Mouse (Mus musculus): Measurements from ENCODE around the gene Hoxa4.

Gene Hoxa4

DNA sequence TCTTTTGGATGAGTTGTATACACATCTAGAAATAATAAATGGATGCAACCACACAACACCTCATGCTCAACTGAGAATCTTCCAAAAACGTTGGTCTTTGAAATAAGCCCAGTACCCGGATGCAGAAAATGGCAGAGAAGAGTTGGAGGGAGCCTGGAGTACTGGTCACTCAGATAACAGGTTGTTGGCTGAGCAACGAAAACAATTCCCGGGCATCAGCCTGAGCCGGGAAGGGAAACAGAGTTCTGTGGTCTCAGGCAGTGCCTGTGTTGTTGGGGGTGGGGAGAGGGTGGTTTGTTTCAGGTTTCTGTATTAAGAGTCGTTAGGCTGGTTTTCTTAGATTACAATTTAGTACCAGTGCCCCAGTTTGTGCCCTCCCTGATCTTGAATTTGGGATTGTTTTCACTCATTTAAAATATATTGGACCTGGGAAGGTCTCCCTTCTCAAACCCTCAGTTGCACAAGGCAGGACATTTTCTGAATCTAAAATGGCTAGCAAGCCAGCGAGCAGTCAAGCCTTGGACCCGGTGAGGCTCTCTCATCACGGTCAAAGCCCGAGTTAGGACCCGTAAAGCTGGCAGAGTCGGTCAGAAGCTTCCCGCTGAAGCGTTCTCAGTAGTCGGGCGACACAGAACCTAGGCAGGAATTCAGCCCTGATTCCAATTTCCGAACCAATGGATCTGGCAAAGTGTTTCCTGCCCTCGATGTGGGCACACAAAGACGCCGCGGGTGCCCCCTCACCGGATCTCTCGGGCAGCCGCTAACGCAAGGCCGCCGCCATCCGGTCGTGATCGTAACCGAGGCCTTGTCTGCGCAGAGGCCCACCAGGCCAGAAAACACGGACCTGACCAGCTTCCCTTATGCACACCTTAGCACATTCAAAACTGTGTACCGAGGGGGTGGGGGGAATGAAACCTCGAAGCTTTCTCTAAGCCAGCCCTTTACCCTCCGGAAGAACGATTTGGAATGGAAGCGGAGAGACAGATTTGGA is 37.2 kb upstream of the Hoxa4 start:
- DNase-seq, result no peak

DNA sequence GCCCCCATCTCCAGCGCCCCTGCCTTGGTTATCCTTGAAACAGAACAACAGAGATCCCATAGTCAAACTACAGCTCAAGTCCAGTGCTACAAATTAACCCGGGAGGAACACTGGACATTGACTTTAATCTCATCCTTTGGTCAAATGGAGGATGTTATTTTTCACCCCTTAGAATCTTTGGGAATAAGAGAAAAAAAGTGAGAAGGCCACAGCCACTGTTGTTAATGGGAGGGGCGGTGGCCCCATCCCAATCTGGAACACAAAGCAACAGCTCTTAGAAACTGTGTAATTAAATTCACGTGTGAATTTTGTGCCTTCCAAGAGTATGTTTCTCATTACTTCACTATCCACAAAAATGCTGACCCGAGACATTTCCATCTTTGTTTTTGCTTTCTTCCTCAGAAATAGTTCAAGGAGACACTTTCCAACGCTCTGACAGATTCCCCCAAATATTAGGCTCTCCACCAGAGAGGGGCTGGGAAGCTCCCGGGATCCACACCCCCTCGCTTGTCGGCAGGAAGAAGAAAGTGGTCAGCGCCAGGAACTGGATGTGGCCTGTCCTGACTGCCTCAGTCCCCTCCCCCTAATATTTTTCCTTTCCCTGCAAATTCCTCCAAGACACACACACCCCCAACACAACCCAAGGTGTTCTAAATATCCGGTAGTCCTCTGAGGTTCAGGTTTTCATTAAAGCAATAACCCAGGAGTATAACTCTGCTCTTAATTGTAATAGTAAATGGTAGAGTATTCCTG is 36.1 kb upstream of the Hoxa4 start:
- DNase-seq, result no peak

DNA sequence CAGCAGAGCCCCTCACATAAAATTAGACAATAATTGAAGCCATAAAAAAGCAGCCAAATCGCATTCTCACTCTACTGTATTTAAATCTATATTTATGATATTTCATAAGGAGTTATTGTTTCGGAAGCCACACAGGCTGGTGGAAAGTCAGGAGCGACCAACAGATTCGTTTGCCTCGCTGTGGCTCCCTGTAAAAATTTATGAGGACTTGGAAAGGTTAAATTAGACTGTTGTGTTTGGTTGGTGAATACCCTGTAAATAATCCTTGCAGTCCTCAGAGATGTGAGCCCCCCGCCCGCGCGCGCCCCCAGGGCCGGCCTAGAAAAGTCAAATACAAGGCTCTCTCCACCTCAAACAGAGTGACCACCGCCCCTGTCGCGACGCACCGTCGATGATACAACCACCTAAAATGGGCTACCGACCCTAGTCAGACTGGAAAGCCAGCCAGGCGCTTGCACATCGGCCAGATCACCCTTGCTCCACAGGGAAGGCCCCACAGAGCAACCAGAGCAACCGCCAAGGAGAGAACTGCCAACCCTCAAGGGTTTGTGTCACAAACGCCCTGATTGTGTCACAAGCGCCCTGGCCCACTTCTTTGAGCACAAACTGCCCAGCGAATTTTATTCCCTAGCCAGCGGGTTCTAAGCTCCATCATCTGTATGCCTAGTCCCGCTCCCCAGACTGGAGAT is 35.2 kb upstream of the Hoxa4 start:
- no peak for DNase-seq

DNA sequence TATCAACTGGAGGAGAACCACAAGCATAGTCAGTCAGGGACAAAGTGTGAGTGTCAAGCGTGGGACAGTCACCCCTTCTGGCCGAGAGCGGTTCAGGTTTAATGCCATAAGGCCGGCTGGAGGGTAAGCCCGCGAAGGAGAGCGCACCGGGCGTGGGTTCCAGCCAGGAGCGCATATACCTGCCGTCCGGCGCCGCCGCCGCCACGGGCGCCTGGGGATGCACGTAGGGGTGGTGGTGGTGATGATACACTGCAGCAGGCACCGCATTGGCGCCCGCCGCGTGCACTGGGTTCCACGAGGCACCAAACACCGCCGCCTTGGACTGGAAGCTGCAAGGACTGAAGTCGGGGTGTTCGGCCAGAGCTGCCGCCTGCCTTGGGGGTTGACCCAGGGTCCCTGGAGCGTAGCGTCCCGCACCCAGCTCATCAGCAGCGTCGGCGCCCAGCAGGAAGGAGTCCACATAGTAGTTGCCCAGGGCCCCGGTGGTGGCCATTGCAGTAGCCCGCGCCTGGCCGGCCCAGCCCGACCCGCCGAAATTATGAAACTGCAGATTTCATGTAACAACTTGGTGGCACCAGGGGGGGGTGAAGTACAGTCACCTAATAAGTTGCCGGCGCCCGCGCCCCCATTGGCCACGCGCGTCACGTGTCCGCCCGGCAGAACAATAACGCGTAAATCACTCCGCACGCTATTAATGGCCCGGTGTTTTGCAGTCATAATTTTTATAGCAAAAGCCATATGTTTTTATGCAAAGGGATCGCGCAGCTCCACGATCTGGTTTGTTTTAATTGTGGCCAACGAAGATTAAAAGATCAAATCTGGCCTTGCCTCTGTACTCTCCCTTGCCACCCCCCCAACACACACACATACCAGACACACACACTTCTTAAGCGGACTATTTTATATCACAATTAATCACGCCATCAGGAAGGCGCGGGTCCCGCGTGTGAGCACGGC is 34.3 kb upstream of the Hoxa4 start:
- no peak for DNase-seq

DNA sequence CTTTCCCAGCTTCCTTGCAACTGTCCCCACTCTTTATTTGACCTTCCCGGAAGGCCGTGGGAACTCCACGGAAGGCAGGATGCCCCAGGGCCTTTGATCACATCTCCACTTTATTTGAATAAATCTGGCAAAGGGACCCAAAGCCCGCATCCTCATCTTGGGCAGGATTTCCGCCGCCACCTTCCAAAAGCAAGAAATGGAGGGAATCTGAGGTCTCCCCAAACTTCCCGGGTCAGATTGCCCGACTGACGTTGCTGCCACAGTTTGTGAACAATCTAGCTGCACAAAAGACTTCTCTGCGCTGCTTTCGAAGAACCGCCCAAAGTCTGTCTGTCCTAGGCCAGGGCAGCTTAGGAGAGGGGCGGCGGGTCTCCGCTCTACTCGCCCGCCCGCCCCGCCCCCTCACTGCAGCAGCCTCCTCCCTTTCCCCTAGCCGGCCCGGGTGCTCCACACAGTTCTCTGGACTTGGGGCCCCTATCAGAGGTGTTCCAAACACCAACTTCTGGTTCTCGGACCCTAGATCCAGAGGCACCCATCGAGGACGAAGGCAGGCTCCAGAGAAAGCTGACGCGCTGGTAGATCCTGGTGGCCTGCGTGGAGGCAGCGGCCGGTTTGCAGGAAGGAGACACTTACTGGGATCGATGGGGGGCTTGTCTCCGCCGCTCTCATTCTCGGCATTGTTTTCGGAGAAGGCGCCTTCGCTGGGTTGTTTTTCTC is 33.5 kb upstream of the Hoxa4 start:
- no peak for DNase-seq

DNA sequence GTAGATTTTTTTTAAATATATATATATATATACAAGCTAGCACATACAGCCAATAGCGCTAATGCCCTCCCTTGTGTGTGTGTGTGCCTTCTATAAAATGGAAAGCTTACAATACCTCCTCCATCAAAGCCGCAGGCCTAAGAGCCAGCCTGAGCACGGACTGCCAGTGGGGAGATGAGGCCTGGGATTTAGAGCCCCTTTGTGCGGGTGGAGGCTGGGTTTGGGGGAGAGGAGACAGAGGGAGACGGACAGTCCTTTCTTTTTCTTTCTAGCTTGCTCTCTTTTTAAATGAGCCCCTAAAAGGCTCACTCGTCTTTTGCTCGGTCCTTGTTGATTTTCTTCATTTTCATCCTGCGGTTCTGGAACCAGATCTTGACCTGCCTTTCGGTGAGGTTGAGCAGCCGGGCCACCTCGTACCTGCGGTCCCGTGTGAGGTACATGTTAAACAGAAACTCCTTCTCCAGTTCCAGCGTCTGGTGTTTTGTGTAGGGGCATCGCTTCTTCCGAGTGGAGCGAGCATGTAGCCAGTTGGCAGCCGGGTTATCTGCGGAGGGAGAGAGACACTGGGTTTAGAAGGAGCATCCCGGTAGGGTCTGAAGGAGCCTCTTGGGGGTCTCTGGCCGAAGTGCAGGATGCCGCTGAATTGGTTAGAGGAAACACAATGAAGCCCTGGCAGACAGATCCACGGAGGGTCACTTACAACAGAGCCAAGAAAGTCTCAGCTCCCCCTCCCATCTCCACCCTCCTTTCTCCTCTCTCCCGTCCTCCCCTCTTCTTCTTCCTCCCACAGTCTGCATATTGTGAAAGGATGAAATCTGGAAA is 32.6 kb upstream of the Hoxa4 start:
- DNase-seq, result no peak

DNA sequence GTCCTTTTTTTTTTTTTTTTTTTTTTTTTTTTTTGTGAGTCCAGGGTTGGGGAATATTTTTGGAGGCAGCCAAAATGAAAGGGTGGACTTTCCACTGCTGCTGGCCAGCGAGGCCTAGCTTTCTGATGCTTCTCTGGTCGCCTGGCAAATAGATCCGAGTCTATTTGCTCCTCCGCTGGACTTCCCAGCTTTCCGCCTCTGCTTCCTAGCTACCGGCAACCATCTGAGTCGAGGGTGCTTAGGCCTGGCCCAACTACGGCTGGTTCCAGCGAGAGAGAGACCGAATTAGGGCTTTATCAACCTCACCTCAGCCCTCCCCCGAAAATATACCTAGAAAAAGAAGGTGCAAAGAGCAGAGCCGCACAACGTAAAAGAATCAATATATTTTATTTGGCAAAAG is 31.2 kb upstream of the Hoxa4 start:
- DNase-seq, result no peak

DNA sequence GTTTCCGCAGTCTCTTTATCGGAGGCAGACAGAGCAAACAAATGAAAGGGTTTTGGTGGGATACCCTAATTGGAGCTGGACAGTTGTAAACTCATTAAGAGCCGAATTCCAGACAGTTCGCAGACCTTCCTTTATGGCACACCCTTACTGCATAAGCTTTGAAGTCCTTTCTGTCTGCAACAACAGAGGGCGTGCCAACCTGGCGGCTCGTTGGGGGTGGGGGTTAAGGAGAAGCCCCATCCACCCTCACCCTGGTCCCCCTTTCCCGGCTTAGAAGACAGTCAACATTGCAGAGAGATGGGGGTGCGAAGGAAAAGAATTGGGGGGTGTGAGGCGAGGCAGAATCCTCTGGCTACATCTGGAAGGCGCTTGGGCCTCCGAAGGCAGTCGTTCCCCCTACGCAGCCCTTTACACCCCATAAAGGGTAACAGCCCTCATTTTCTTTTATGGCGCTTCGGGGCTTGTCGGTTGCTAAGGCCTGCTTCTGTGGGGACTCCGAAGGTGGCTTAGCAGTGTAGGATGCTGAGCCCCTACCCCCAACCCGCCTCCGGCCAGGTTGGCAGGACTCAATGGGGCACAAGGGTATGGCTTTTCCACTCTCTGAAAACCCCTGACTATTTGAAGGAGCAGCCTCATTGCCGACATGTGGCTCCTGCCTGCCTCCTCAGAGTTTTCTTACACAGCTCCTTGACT is 30.6 kb upstream of the Hoxa4 start:
- no peak for DNase-seq

DNA sequence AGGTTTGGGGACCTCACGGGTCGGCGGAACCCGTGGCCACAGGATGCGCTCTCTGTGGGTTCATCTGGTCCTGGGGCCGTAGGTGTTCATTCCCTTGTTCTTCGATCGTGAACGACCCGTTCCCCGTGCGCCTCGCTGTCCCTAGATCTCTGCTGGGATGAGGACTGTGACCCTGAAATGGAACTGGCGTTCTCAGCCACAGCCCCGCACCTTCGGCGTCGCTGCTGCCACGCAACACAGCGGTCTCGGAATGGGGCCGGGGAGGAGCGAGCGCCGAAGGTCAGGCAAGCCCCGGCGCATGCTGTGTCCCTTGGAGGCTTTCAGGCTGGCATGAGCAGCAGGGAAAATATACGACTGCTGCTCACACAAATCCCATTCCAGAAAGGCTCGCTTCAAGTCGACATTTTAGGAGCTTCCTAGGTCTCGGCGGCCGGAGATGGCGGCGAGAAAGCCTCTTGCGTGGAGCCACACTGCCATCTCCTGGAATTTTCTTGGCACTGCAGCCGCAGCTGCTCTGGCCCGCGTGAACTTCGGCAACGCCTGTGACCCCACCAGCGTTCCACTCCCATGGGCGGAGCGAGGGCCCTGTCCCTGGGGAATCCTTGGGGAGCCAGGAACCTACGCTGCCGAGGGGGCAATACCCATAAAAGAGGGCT is 29.9 kb upstream of the Hoxa4 start, which contains the start of gene Hoxa7:
Gene Hoxa7, minus strand, starts transcription at position 518 of the 656 bp plus-strand sequence.
- DNase-seq, result peak; percentile 80 to 85

DNA sequence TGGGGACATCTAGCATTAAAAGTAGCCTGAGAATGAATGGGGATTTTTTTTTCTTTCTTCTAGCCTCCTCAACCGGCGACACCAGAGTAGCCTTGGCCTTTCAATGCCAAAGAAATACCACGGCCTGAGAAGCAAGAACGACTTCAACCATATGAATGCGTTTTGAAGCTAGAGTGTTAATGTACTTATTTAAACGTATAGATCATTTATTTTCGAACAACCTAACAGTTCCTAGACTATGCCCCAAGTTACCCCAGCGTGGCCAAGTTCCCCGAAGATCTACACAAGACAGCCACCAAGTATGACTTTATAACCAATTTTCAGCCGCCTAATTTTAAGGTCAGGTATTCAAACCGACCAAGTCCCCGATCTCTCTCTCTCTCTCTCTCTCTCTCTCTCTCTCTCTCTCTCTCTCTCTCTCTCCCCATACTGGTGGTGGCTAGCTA is 29.3 kb upstream of the Hoxa4 start:
- no peak for DNase-seq

DNA sequence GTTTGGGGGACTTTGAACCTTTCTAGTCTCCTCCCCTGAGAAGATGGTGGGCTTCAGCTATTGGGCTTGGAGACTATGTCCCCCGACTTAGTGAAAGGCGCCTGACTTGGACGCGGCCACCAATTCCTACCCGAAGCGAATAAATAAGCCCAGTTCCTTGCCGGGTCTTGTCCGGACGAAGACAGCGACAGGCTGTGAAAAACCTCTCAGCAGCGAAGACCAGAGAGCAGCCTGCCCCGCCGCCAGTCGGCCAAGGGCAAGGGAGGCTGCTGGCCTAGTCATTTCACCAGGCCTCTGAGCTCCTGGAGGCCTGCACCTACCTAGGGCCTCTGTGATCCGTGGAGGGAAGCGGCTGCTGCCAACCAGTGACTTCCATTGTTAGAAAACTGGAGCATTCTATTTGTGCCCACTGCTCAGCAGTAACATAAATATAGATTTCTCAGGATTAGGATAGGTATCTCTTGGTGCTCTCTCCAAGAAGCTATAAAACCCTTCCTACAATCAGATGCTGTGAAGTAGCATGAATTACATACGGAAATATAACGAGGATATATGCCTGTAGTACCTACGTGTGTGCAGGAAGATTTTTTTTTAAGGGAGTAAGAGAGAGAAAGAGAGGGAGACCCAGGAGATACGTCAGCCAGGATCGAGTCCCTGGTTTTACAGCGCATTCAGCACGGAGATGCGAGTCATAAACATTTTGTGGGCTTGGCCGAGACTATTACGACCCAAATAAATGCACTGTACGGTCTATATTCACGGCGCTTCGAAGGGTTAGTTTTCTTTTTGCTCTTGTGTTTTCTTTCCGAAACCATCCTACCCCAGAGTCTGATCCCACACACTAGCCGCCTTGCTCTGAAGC is 28.7 kb upstream of the Hoxa4 start:
- no peak for DNase-seq

DNA sequence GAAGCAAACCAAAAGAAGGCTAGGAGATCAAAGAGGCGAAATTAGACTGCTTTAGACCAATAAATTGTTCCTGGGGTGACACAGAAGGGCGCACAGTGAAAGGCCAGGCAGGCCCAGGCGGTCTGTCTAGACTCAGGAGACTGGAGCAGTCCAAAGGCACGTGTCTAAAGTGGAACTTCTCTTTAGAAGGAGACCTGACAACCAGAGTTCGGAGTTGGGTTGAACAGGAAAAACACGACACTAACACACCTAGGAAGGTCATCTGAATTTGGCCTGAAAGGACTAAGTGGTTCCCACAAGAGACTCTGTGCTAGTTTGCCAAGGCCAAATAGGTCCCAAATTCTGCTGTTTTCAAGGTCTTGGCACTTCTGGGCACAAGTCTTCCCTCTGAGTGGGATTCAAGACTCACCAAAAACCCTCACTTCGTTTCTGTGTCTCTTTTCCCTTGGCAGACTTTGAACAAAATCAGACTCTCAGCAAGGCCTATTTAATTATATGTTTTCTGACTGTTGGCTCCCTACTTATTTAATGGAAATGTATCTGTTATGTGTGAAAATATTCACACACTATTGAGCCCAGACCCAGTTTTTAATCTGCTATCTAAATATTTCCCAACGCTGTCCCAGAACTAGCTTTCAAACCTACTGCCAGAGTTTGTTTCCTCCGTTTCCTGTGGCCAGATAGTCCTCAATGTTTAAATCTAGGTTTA is 27.8 kb upstream of the Hoxa4 start:
- DNase-seq, result no peak

DNA sequence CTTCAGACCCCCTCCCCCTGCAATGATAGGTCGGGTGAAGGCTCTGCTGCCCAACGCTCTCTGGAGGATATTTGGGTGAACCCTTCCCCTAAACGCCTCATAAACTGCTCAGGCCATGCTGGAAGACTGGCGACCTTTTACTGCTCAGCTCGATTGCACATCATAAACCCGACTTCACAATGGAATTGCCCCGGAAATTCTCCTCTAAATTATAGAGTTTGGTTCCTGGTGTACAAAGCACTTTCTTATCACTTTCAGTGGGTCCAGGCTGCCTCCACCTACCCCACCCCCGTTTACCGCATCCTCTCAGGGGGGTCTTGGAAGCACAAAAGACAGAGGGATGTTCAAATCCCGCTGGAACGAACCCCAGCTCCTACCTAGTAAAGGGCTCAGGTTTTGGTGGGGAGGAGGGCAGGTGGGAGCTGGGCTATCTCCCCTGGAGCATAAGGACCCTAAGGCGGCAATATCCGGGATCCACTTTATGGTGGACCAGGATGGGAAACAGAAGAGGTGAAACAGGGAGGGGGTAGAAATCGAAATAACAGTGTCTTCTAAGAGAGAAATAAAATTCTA is 27.2 kb upstream of the Hoxa4 start:
- no peak for DNase-seq

DNA sequence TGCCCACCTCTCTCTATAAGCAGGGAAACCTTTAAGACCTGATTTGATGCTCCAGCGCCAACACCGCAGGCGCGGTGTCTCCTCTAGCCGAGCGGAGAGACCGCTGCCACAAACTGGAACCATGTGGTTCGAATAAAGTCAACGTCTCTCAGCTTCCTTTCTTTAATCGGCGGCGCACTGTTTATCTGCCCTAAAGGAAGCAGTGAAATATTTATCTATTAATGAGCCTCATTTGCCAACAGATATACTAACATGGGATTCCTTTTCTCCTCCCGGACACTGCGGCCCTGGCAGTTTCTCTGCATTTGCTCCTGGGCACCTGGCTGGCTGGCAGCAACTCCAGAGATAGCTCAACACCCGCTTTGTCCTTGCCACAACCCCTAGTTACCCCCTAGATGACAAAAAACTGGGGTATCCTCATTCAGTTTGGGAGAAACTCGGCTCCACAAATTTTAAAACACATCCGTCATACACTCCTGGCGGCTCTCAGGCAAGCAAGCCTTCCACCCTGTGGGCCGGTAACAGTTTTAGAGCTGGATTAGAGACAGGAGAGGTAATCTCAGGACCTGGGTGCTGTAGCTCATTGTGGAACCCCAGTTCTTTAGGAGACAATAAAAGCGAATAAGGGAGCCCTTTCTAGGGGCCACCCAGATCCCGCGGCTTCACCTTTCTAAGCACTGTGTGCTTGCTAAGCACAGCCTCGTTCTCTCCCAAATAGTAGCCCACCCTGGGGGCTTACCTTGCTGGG is 26.5 kb upstream of the Hoxa4 start:
- no peak for DNase-seq

DNA sequence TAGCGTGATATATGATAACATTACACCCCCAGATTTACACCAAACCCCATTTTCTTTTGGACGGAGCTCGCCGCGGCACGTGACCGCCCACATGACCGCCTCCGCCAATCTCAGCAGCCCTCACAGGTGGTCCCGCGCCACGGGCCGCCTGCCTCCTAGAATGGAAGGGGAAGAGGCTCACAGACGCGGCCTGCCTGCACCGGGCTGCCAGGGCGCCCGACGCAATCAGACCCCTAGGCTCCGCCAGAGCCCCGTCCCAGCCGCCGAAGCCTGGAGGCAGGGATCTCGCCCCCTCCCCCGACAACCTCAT is 25.9 kb upstream of the Hoxa4 start:
- no peak for DNase-seq

DNA sequence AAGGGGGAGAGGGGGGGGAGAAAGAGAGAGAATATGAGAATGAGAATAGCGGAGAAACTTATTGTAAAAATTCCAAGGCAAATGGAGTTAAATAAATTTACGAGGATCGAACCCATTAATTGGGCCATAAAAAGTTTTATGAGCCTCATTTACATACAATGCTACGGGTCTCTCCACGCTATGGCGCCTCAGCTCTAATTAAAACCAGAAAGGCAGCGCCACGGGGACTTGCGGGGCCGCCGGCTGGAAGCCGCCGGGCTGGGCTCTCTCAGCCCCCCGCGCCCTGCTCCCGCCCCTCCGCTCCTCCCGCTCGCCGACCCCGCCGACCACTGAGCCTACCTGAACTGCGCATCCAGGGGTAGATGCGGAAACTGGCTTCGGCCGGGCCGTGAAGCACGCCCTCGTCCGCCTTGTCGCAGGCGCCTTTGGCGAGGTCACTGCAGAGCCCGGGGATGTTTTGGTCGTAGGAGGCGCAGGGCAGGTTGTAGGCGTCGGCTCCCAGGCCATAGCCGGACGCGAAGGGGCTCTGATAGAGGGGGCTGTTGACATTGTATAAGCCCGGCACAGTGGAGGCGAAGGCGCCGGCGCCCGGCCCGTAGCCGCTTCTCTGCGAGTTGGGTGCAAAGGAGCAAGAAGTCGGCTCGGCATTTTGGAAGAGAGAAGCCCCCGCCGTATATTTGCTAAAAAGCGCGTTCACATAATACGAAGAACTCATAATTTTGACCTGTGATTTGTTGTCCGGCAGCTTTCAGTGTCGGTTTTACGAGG is 25.3 kb upstream of the Hoxa4 start:
- no peak for DNase-seq

Data from cerebellum, postnatal 36 days (tissue).